Mouse (Mus musculus) ovary, postnatal 36 days (tissue): ENCODE data around the gene Scamp2.

Experiments
- DNase-seq: peaks from one replicate; pipeline ENCODE4 v3.0.0; 2022; ENCODE audit warnings: low spot score, mixed read lengths

The Scamp2 gene

DNA sequence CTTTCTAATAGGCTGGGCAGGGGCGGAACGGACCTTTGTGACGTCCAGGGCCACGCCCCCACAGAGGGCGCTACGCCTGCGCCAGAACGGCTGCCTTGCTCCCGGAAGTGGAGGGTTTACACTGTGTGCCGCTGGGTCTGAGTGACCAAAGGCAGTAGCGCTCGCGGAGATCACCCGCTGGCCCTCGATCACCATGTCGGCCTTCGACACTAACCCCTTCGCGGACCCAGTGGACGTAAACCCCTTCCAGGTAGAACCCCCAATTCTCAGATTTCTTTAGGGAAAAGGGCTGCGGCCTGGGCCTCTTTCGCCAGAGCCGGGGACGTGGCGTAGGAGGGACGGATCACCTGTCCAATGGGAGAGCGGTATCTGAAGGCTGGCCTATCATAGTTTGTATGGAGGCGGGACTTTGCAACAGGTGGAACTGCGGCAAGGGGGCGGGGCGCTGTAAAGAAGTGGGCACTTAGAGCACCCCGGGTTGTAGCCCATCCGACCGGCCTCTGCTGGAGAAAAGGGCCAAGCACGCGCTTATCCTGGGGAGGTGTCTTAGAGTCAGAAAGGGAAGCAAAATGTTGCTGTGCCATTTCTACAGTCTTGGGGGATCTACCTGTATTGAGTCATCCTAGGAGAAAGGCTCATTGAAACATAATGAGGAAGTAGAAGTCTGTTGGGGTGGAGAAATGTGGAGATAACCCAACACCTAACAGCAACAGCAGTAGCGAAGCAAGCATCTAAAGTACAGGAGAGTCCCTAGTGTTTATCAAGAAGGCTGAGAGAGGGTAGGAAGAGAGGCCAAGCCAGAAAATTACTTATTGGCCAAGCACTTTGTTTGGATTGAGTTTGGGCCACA lies at the start of gene Scamp2:
Scamp2 (plus strand) TSS at position 83 of the 850 bp plus-strand sequence.
- DNase-seq, result peak; percentile 91

- DNase-seq, result peak; percentile 32
Measured at GRCm38 (mm10) chr9:57517113-57517512, 43.6 kb upstream of the Scamp2 start.

DNA sequence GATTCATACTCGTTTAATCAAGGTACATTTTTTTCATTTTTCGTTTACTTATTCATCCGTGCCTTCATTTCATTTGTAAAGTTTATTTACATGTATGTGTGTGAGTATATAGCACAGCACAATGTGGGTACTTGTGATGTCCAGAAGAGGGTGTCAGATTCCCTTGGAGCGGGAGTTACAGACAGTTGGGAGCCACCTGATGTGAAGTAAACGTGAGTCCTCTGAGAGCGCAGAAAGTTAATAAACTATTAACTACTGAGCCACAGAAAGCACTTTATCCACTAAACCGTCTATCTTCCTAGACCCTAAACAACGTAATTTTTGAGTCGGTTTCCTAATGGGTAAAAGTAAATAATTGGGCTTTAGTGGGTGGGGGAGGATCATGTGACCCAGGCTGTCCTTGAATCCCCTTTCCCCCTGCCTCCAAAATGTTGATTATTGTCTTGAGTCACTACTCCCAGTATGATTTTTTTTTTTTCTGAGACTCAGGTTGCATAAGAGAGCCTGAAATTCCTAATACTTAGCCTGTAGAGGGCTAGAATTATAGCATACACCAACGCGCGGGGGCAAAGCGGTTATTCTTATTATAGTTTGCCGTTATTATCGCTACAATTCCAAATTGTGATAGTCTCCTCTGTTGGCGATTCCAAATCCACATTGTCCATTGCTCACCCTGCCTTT lies 40.2 kb upstream of the Scamp2 start:
- DNase-seq, result no peak

GRCm38 (mm10) chr9:57521056-57521911 lies 39.5 kb upstream of the Scamp2 start, which contains the start of gene Cox5a:
Gene Cox5a, plus strand, starts transcription at chr9:57521274.
- peak; percentile 93 for DNase-seq

- no peak for DNase-seq
Measured at GRCm38 (mm10) chr9:57522114-57522860, 38.5 kb upstream of the Scamp2 start.

DNA sequence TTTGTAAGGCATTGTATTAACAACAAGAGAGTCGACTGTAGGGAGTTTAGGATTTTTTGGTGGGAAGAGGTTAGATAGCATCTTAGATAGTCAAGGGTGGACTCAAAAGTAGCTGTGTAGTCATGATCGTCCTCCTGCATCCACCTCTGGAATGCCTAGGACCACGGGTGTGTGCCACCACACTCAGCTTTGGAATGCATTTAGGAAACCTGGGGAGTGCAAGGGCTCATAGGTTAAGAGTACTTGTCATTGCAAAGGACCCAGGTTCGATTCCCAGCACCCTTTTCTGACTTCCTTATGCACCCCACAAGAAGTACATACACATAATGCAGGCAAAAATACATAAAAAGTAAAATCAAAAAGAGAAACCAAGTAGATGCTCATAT lies 37.9 kb upstream of the Scamp2 start:
- DNase-seq, result no peak

DNA sequence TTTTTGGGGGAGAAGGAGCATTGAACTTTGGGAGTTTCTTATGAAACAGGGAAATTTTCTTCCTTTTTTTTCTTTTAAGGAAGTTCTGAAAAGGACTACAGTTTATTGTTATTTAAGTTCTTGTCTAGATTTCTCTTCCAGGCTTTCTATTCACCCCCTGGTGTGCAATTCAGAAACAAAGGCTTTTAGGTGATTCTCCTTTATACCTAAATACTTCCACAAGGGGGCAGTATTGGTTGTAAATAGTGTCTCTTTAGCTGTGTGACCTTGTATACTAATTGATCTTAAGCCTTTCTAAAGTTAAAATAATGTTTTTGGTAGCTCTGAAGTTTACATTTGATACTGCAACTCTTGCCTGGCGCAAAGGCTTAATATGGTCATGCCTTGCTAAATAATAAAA lies 37.0 kb upstream of the Scamp2 start:
- DNase-seq, result no peak

GRCm38 (mm10) chr9:57524439-57524838 lies 36.3 kb upstream of the Scamp2 start:
- DNase-seq, result no peak

DNA sequence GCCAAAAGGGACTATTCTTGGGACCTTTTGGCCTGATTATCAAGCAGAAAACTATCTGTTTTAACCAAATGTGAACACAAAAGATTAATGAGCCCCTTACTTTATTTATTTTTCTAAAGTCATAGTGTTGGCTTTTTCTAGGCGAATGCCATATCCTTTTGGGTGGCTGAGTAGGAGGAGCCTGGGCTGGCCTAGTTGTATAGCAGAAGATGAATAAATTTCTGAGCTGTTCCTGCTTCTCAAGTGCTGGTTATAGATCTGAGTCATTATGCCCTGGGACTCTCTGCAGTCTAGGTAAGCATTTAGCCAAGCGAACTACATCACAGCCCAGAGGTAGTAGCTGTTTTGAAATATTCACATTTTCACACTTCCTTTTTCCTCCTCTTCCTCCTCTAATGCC lies 35.2 kb upstream of the Scamp2 start:
- no peak for DNase-seq

- no peak for DNase-seq
Measured at GRCm38 (mm10) chr9:57526435-57526834, 34.3 kb upstream of the Scamp2 start.

GRCm38 (mm10) chr9:57531946-57532345 lies 28.8 kb upstream of the Scamp2 start:
- DNase-seq, result no peak

DNA sequence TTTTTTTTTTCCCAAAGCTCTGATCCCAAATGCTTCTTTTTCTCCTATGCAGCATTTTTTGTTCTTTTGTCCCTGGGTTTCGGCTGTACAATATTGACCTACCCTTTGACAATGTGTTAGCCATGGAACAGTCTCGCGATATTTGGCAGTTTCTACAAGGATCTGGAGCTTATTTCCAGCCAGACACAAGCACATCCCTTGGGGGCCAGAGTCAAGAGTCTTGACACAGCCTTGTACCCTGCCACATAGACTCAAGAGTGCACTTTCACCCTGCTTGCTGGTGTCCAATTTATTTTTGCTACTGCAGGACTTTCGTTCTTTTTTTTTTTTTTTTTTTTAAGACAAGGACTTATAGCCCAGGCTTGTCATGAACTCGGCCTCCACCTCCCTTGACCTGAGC lies 24.4 kb upstream of the Scamp2 start:
- DNase-seq, result no peak

DNA sequence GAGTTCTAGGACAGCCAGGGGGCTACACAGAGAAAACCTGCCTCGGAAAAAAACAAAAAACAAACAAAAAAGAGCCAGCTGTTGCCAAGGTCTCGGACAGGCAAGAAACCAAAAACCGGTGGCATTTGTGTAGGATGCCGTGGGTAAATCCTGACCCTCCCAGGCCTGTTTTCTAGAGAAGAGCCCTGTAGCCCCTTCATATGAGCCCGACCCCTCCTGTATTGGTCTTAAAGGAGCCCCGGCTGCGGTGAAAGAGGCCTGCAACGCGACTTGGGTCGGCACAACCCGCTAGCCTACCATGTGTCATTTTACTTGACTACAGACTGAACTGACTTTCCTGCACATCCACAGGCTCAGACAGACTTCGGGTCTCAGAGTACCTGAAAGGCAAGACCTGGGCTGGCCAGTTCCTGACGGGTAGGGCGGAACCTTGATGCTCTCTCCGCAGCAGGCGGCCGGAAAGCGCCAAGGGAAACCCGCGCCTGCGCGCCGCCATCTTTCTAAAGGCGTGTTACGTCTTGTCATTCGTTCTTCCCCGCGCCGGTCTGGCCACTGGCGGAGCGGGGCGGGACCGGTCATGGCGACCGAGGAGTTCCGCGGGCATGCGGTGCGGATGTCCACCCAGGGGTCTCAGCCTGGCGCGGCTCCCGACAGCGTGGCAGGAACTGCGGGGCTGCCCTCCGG lies 23.6 kb upstream of the Scamp2 start, which contains the start of gene Fam219b:
Fam219b (plus strand) TSS at position 485 of the 684 bp plus-strand sequence.
- DNase-seq, result peak; percentile 88

GRCm38 (mm10) chr9:57537728-57538181 lies 23.0 kb upstream of the Scamp2 start:
- DNase-seq, result no peak

- no peak for DNase-seq
Measured at GRCm38 (mm10) chr9:57539550-57539949, 21.2 kb upstream of the Scamp2 start.

- no peak for DNase-seq
Measured at GRCm38 (mm10) chr9:57541312-57541711, 19.4 kb upstream of the Scamp2 start.

DNA sequence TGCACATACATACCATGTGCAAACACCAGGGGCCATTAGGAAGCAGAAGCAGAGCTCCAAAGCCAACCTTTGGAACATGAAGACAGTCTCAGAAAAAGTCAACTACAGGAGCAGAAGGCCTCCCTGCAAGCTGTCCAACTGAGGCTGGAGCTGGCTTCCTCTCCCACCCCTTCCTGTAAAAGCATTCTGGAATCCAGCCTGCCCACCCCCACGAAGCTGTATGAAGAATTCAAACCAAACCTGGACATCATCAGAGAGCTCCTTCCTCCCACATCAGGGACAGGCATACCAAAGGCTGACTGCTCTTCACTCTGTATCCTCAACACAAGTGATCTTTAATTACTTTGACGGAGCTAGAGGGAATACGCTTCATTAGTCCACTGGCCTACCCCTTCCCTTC lies 16.8 kb upstream of the Scamp2 start:
- no peak for DNase-seq

- peak; percentile 59 for DNase-seq
Measured at GRCm38 (mm10) chr9:57547287-57547686, 13.5 kb upstream of the Scamp2 start.

DNA sequence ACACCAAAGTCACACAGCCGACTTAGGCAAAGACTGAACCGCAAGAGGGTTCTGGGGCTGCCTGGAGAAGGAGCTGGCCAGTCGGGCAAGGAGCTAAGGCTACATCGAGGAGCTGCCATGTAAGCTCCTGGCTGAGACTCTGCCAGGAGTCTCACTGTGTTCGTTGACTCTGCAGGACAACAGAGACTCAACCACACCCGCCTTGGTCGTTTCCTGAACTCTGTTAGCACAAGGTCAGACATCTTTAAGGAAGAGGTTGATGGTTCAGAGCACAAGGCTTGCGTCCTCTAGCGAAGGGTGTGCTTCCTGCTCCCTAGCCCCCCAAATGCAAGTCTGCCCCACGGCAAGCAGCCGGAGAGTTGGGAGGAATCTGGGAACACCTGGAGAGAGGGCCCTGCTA lies 12.9 kb upstream of the Scamp2 start:
- DNase-seq, result no peak

GRCm38 (mm10) chr9:57549186-57549585 lies 11.6 kb upstream of the Scamp2 start:
- no peak for DNase-seq
